Mouse (Mus musculus) embryo, embryonic 10.5 days (tissue): ENCODE data around the gene Gm37240.
"Not testable (repeated sequence)": the region's sequence is repeated elsewhere in the genome, so short reads cannot be mapped to it uniquely, and the experiment has no call there.

ENCODE experiments used
- DNase-seq: peaks from one replicate; pipeline ENCODE4 v3.0.0-alpha.2; 2015; ENCODE audit warnings: low spot score

The Gm37240 gene

DNA sequence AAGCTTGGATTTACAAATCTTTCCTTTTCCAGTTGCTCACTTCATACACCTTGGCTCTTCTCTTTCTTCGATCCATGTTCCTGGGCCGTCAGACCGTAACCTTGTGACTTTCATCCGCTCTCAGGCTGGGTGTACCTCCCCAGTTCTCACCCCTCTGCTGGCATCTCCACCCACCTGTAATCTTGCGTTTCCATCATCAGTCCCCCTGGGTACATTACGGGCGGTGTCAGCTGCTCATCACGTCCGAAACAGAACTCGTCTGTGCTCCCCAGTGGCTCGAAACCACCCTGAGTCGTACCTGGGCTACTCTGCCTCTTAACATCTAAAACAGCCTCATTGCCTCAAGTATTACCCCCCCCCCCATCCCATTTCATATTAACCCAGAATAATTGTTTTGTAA lies 1215.2 kb downstream of the Gm37240 start:
- DNase-seq: no peak

DNA sequence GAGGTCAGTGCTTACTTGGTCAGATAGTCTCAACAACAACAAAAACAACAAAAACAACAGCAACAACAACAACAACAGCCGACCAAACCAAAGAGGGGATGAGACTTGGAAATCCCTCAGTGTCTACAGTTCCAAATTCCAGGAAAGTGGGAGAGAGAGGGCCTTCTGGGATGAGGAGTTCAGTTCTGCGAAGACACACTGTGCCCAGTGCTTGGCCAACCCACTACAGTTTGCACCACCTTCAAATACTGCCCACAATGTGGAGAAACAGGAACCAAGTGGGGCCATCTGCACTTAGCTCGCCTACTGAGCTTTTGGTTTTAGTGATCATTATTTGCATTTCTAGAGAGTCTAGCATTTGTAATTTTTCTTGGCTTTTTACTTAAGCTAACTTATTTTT lies 1218.4 kb downstream of the Gm37240 start:
- no peak for DNase-seq

DNA sequence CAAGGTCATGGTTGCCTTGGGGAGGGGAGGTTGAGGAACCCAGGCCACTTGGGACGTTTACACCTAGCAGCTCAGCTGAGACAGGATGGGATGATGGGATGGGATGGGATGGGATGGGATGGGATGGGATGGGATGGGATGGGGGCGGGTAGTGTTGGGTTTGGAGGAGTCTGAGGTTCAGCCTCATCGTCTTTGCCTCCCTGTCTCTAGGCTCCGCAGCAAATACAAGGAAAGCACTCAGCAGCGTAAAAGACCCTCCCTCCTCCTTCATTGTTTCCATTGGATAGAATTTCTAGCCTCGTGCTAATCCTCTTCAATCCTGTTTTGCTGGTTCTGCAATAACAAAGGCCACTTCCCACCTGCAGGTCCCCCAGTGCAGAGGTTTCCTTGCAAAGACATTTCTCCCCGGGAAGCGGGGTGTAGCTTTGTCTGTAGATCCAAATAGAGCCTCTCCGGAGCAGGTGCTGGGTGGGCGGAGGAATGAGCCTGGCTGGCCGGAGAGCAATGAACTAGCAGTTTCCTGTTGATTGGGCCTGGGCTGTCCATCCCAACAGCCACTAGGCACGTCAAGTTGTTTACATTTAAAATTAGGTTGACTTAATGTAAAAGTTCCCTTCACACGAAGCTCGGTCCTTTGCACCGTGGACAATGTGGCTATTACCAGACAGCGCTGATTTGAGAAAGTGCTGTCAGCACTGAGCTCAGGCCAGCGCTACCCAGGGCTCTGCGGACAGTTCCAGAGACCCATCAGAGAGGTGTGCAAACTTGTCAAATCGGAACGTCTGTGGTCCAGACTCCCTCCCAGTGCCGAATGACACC lies 1221.9 kb downstream of the Gm37240 start:
- peak; percentile 52 for DNase-seq

DNA sequence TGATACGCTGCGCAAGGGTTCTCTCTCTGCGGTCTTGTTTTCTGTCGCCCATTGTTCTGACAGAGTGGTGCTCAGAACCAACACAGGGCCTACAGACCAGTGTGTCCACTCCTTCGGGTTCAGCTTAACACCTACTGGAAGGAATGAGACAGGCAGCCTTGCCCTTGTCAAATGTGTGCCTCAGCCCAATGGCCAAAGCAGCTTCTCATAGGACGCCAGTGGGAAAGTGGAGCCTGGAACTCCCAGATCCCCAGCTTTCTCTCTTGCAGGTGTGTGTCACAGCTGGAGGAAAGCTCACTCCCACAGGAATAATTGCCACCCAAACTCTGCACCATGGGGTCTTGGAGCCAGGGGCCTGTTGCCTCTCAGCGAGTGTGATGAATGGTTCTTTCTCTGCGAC lies 1222.6 kb downstream of the Gm37240 start:
- DNase-seq: no peak

DNA sequence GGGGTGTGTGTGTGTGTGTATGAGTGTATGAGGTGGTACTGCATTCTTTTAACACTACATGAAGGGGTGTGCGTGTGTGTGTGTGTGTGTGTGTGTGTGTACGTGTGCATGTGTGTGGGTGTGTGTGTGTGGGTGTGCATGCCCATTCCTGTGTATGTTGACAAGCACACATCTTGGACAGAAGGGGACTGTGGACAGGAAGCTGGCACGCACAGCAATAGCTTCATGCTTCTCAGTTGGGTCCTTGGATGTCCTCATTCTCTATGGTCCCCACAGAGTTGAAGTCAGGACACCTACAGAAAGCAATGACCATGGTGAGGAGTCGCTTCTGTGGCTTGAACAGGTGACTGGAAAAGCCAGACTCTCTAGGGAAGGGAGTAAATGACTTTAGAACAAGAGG lies 1223.5 kb downstream of the Gm37240 start:
- DNase-seq: no peak

DNA sequence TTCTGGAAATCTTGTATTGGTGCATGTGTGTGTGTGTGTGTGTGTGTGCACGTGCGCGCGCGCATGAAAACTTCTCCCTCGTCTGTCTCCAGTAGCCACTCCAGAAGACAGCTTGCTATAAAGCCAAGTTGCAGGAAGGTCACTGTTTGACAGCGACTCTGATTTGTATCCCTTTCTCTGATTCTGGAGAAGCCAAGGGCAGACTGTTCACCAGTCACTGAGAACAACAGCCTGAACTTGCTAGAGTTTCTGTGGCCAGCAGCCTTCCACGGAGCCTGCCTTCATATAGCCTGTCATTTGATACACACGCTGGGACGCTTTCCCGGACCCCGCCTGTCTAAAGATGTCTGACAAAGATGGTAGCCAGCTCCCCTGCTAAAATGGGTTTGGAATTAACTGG lies 1224.2 kb downstream of the Gm37240 start:
- no peak for DNase-seq

DNA sequence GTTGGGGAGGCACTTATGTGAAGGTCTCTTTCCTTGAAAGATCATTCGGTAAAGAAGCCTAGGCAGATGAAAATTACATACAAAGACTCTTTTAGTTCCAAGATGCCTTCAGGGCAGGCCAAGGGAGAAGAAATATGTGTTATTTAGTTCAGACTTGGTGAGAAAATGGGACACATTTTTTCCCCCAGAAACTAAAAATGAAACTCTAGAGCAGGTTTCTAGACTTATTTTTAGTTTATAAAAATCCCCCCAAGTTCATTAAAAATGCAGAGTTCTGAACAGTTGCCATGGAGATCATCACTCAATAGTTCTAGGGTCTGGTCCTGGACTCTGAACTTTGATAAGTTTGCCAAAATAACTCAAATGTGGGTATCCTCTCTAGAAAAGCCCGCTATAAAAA lies 1226.9 kb downstream of the Gm37240 start:
- DNase-seq: no peak

DNA sequence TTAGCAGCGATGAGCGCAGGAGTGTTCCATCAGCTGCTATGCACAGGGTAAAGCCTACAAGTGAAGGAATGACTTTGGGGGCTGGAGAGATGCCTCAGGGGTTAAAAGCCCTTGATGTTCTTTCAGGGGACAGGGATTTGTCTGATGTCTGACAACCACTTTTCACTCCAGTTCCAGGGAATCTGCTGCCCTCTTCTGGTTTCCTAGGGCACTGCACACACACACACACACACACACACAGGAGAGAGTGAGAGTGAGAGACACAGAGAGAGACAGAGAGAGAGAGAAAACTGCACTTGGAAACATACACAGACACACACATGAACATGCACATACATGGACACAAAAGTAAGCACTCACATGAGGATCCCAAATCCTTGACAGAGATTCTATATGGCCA lies 1228.4 kb downstream of the Gm37240 start:
- no peak for DNase-seq

DNA sequence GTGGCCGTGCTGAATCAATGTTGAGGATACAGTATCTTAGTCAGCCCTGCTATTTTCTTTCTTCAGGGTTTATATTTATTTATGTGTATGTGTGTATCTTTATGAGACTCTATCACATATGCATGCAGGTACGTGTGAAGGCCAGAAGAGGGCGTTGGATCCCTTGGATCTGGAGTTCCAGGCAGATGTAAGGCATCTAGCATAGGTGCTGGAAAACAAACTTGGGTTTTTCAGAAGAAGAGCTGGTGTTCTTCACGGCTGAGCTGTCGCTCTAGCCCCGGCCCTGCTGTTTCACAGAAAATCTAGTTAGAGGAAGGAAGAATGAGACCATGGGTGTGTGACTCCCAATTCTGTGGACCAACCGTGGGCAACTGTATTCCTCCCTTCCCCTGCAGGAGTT lies 1229.3 kb downstream of the Gm37240 start:
- DNase-seq: no peak

DNA sequence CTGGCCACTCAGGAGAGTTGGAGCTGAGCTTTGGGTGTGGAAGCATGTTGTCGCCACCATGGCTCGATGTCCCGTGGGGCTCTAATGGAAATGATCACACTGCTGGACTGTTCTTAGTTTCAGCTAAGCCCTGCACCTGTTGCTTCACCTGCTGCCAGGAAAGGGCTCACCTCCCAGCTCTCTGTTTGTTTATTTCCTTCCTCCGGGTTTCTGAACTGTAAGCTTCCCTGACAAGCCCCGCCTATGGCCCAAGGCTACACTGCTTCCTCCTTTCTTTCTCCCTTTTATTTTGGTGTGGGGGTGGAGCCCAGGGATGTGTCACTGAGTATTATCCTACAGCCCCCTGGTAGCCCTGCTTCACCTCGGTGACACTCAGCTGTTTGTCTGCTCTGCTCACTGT lies 1230.1 kb downstream of the Gm37240 start:
- no peak for DNase-seq

DNA sequence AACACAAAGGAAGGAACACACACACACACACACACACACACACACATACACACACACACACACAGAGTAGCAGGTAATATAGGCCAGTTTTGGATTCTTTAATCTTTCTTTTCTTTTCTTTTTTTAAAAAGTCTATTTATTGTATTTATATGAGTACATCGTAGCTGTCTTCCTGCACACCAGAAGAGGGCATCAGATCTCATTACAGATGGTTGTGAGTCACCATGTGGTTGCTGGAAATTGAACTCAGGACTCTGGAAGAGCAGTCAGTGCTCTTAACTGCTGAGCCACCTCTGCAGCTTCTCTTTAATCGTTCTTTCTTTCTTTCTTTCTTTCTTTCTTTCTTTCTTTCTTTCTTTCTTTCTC lies 1231.5 kb downstream of the Gm37240 start:
- DNase-seq: not testable (repeated sequence)

DNA sequence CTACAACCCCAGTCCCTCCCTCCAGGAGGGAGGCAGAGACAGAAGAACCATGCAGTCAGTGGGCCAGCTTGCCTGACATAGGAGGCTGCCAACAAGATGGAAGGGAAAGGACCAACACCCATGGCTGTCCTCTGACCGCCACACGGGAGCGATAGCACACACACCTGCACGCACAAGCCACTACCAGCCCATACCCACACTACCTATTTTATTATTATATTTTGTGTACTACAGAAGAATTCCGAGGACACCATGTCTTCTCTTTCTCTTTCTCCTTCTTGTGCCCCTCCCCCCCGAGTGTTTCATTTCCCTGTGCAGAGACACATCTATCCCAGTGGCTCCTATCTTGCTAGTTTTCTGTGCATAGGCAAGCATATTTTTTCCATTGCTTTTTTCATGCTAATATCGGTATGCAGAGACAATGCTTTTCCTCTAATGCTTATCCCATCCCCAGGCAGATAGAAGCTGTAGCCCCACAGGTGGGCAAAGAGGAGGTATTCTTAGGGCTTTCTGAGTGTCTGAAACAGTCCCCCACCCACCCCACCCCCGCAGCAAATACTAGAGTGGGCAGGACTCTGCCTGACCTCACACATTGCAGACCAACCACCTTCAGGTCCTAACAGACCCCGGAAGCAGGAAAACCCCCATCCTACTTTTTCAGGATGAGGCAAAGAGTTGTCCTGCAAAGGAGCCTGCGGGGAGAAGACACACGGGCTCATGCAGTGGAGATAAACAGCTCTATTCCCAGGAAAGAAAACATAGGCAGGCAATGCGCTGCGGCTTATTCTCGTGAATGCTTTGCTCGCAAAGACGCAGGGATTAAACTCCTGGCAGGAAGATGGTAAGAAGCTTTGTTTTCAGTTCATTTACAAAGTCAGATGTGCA lies 1232.2 kb downstream of the Gm37240 start:
- peak; percentile 18 for DNase-seq

DNA sequence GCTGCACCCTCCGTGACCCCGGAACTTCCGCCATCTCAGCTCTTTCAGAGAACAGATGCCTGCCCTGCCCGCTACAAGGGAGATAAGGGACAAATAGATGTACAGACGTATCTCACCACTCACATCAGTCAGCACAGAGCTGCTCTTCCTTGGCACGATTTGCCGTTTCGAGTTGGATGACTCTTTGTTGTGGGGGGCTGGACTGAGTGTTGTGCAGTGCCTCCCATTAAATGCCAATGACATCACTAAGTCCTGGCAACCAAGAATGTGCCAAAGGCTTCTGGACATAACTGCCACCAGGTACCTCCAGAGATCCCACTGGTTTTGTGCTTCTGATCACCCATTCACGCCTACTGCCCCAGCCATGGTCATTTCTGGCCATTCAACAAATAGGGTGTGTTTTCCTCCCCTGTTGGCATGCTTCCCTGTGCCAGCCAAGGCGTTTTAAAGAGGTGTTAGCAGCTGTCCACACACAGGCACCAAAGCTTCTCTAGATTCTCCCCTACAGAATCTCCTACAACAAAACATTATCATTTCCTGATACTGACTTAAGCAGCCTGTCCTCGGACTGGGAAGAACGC lies 1233.0 kb downstream of the Gm37240 start:
- peak; percentile 18 for DNase-seq

DNA sequence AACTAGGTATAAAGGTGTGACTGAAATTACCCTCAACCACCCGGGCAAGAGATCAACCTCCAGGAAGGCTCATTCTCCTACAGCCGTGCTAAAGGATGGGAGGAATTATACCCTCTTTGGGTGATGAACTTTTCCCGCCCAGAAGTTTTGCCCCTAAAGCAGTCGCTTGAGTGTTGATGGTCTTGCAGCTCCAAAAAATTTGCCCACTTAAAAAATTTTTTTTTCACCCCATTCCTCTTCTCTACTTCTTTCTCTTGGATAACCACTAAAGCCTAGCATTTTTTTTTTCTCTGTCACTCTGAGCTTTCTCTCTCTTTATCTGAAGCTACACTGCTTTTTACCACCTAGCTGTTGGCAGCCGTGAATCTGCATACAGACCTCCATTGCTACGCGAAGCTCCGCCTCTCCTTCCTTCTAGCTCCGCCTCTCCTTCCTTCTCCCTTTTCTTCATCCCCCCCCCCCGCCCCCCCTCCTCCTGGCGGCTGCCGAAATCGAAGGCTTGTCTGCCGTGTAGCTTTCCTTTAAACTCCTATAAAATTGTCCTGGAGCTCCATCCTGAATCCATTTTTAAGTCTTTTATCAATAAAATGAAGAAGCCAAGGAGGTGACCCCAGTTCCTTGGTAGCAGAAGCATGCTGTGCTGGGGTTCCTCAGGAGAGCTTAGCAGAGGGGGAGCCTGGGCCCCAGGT lies 1233.6 kb downstream of the Gm37240 start:
- DNase-seq: peak; percentile 55

DNA sequence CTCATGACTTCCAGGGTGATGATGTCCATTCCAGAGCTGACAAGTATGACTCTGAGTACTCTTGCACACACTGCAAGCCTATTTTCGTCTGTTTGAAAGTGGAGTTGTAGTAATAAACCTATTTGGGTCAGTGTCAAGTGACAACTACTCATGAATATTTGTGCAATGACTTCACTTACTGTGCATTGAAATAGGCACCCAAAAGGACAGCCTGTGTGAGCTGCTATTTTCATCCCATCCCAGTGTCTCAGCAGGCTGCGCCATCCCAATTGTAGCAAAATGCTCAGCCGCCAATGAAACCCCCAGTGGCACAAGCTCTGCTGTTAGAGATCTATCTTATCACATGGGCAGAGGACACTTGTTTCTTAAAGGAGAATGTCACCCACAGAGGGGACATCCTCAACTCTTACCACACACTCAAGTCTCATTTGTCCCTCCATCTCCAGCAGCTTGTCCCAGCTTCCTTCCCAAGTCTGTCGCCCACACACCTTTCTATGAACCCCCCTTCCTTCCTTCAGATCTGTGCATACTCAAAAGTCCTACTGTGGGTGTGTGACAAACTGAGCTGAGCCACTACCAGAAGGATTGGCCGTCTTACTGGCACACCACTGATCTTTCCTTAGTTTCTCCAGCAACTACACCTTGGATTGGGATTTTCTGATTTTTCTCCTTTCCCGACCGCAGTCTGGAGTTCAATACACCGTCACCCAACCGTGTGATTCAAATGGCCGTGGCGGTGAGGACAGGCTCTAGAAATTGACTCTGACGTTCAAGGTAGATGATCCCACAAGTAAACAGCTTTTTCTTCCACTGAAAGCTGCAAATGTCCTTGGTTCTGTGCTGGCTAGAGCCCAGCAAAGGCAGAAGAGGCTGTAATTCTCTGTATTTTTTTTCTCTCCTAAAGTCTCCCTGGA lies 1234.4 kb downstream of the Gm37240 start:
- DNase-seq: no peak

DNA sequence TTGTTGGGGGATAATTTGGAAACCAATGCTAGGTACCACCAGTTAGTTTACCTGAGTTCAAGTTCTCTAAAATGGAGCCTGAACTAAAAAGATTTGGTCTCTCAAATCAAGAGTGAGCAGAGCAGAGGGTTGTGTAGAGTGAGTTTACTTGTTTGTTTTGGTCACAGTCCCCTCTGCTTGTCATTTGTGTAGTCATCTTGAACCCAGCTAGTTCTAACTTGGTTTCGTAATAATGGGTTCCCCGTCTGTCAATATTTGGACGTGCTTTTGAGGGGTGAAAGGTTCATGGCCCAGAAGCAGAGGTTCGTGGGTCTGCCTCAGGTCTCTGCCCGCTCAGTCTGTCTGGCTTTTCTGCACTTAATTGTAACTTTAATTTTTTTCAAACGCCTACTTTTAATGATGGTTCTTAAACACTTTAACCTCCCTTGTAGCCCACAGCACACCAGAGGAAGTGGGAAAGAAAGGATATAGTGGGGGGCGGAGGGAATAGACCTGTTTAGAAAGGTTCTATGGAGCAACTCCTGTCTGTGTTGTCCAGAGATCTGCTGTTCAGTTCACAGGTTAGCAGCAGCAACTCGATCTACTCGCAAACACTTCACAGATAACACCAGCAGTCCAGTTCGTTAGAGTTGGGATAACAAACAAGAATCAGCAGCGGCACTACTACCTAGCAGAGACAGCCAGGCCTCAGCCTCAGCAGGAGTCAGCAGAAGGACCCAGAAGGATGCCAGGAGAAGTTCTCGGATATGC lies 1237.6 kb downstream of the Gm37240 start:
- no peak for DNase-seq

DNA sequence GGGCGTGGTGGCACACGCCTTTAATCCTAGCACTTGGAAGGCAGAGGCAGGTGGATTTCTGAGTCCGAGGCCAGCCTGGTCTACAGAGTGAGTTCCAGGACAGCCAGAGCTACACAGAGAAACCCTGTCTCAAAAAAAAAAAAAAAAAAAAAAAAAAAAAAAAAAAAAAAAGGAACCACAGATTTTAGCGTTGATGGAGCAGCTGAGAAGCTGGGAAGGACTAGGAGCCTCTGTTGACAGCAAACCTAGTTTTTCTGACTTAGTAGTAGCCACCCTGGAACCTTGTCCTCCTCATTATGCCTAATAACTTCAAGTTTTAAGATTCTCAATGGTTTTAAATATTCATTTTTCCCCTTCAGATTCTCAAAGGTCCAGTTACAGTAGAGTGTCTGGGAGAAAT lies 1239.2 kb downstream of the Gm37240 start:
- not testable (repeated sequence) for DNase-seq

DNA sequence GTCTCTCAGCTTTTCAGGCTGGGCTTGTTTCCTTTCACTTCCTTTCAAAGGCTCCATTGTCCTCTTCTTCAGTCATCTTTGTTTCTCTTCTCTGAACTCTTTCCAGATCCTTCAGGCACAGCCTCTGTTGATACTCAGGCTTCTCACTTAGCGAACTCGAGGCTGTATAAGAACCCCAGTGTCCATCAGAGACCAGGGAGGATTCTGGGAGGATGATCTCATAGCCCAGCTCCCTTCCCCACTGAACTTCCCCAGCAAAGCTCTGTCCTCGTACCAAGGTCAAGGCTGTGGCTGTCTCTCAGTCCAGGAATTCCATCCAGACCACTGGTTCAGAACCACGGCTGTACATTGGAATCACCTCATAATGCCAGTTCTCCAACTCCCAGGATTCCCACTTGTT lies 1239.7 kb downstream of the Gm37240 start:
- DNase-seq: peak; percentile 15

DNA sequence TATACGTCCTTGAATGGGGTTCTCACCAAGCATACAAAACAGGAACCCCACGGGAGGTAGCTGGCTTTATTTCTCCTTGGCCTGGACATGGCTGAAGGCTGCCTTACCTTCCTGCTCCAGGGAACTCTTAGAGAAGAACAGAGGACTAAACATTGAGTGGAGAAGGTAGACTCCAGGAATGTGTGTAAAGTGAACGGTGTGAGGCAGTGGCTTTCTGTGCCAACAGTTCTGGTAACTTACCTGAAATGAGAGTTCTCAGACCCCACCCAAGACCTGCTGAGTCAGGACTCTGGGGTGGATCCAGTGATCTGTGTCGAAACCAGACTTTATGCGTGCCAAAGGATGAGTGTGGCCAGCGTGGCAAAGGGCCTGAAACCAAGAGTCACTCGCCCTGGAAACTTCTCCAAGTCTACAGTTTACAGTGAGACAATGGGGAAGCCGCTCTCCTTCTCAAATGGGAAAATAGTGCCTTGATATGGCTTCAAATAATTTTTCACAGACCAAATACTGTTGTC lies 1240.9 kb downstream of the Gm37240 start:
- no peak for DNase-seq

DNA sequence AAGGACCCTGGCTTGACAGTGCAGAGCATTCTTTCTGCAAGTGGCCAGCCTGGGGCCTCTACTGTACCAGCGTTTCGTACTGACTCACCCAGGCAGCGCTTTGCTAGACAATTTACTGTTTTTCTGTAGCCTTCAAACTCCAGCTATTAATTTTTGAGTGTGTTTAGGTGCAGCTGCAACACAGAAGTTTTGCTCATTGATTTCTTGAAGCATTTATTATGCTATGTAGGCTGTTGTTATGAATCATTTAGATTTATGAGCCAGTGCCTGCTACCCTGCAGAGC lies 1241.4 kb downstream of the Gm37240 start:
- DNase-seq: no peak
